Mouse (Mus musculus) ES-E14 (cell line): ENCODE measurements at regions not wholly inside any gene's neighbourhood (a gene's known extent, or its start where the extent isn't known, plus 50 kb on each side); places are given as distances from the start of the nearest gene placed in this dataset.

ENCODE experiments used
- DNase-seq: peaks from one replicate; pipeline ENCODE4 v3.0.0-alpha.2; 2013; ENCODE audit warnings: low read depth, low spot score
- H3K27ac ChIP-seq: 2 replicates; pipeline ENCODE4 v1.5.1; 2012; ENCODE audit warnings: low read depth, mild to moderate bottlenecking, low read length, moderate library complexity, mixed read lengths; ENCODE audit not compliant: poor library complexity, insufficient read depth, severe bottlenecking
- H3K36me3 ChIP-seq: 2 replicates; pipeline ENCODE4 v1.6.1; 2012; ENCODE audit warnings: mild to moderate bottlenecking, low read length, moderate library complexity, mixed read lengths; ENCODE audit not compliant: control insufficient read depth, poor library complexity, insufficient read depth, severe bottlenecking
- H3K4me1 ChIP-seq, 2 experiments: fragments of 150-350 bp in 1 of 2; sonication (generic) in 1 of 2; 2 replicates each; pipeline ENCODE4 v1.6.1; 2012; ENCODE audit warnings: low read length in 2 of 2, mild to moderate bottlenecking in 1 of 2, mixed read lengths in 1 of 2; ENCODE audit not compliant: control insufficient read depth in 2 of 2, insufficient read depth in 2 of 2, poor library complexity in 1 of 2
- H3K4me3 ChIP-seq, 2 experiments: fragments of 150-350 bp in 1 of 2; sonication (generic) in 1 of 2; 2 replicates each; pipeline ENCODE4 v1.5.1; 2012; ENCODE audit warnings: low read length in 2 of 2, low read depth in 1 of 2, mild to moderate bottlenecking in 1 of 2, mixed read lengths in 1 of 2; ENCODE audit not compliant: insufficient read depth in 1 of 2, poor library complexity in 1 of 2, severe bottlenecking in 1 of 2
- H3K9ac ChIP-seq: 2 replicates; pipeline ENCODE4 v1.6.1; 2012; ENCODE audit warnings: low read depth, mild to moderate bottlenecking, low read length, mixed read lengths; ENCODE audit not compliant: poor library complexity, insufficient read depth, severe bottlenecking
- H3K9me3 ChIP-seq: fragments of 150-350 bp; sonication (generic); 2 replicates; pipeline ENCODE4 v1.6.1; 2012; ENCODE audit warnings: low read depth, mild to moderate bottlenecking, low read length; ENCODE audit not compliant: control insufficient read depth, insufficient read depth
- CHD2 ChIP-seq: IDR thresholded peaks from 2 replicates; pipeline ENCODE4 v1.6.1; 2014; ENCODE audit warnings: mild to moderate bottlenecking, low read depth, low read length, inconsistent platforms
- HCFC1 ChIP-seq: IDR thresholded peaks from 2 replicates; pipeline ENCODE4 v1.6.1; 2012; ENCODE audit warnings: low read length, inconsistent platforms, borderline replicate concordance; ENCODE audit not compliant: insufficient read depth
- MAFK ChIP-seq: IDR thresholded peaks from 2 replicates; pipeline ENCODE4 v1.6.1; 2014; ENCODE audit warnings: mild to moderate bottlenecking, low read depth, low read length, inconsistent platforms; ENCODE audit not compliant: insufficient read depth
- ZC3H11A ChIP-seq: IDR thresholded peaks from 2 replicates; pipeline ENCODE4 v1.6.1; 2012; ENCODE audit warnings: low read depth, mild to moderate bottlenecking, inconsistent platforms, low read length, borderline replicate concordance
- ZNF384 ChIP-seq: IDR thresholded peaks from 2 replicates; pipeline ENCODE4 v1.6.1; 2012; ENCODE audit warnings: low read depth, low read length, inconsistent platforms
- in situ Hi-C, 2 experiments: fragments of 600-800 bp; cut with MboI; formaldehyde crosslinking; loops; one replicate each; pipeline ENCODE4 v1.15.1; 2025; ENCODE audit warnings: low sequenced_read_pairs in 2 of 2, inconsistent platforms in 1 of 2; ENCODE audit not compliant: unreplicated experiment in 2 of 2

GRCm38 (mm10) chr1:166795613-166796012 is 114.0 kb upstream of the Fmo9 start:
- Histone ChIP-seq H3K4me1 (no peaks in the 10 kb centered on the region), H3K27ac (no peak overlapping the region), H3K4me3 (no peak overlapping the region), H3K9ac (no peak overlapping the region), H3K9me3 (no peaks in the 10 kb centered on the region), H3K36me3 (no peaks in the 10 kb centered on the region)
- no peak for DNase-seq
- in situ Hi-C loops: no loop called here
- TF ChIP-seq MAFK (no peak), ZC3H11A (no peak), HCFC1 (no peak), ZNF384 (no peak), CHD2 (no peak)

DNA sequence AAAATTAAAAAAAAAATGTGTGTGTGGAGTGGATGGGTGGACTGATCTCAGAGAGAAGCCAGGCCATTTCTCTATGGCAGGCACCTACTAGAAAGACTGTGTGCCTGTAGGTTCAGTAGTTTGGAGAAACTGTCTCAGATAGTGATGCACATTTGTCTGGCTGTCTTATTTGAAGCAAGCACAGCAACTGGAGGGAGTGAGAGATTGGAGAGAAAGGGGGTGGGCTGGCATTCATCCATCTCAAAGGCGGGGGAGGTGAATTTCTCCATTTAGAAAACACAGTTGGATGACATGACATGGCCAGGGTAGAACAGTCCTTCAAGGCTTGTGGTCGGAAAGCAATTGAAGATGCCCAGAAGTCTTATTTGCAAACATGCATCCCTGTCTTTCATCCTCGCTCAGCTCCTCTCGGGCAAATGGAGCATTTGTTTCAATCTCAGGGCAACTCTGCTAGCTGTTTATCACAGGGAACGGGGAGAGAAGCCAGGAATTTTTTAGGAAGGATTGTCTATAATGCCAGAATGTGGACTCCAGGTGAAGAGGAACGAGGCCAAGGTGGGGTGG is 114.8 kb upstream of the Fmo9 start:
- in situ Hi-C loops: no loop called here
- H3K9ac ChIP-seq: no peak overlapping the region
- TF ChIP-seq ZNF384 (no peak), HCFC1 (no peak), CHD2 (no peak), ZC3H11A (no peak), MAFK (no peak)
- no peak for DNase-seq
- H3K36me3 ChIP-seq: no peaks in the 10 kb centered on the region
- no peaks in the 10 kb centered on the region for H3K4me1 ChIP-seq
- no peak overlapping the region for H3K4me3 ChIP-seq
- H3K27ac ChIP-seq: no peak overlapping the region
- H3K9me3 ChIP-seq: no peaks in the 10 kb centered on the region

GRCm38 (mm10) chr1:166796931-166797330 is 115.3 kb upstream of the Fmo9 start:
- Histone ChIP-seq H3K4me3 (no peak overlapping the region), H3K27ac (no peak overlapping the region), H3K36me3 (no peaks in the 10 kb centered on the region), H3K4me1 (no peaks in the 10 kb centered on the region), H3K9me3 (no peaks in the 10 kb centered on the region), H3K9ac (no peak overlapping the region)
- no peak for DNase-seq
- TF ChIP-seq MAFK: no peak
- TF ChIP-seq CHD2: no peak
- TF ChIP-seq ZC3H11A: no peak
- in situ Hi-C loops: no loop called here

- no peak overlapping the region for H3K4me3 ChIP-seq
- in situ Hi-C loops: no loop called here
- H3K9ac ChIP-seq: no peak overlapping the region
- H3K27ac ChIP-seq: no peak overlapping the region
- H3K4me1 ChIP-seq: no peaks in the 10 kb centered on the region
- no peaks in the 10 kb centered on the region for H3K9me3 ChIP-seq
- no peak for DNase-seq
- no peaks in the 10 kb centered on the region for H3K36me3 ChIP-seq
- TF ChIP-seq CHD2 (no peak), HCFC1 (no peak), ZNF384 (no peak), MAFK (no peak), ZC3H11A (no peak)
These were observed 119.4 kb upstream of the Fmo9 start for GRCm38 (mm10) chr1:166800953-166801603.

DNA sequence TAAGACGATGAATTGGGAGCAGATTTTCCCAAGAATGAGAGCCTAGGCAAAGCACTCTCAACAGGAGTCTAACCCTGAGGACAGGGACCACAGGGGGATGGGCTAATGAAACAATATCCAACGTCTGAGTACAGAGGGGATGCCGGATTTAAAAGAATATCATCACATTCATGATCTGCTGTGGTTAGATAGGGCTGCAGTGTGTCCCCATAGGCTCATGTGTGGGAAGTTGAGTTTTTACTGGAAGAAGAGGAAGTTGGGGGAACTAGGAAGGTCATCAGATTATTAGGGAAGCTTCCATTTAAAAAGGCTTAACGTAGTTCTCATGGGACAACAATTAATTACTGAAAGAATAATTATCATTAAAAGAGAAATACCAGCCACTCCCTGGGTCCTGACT is 120.3 kb upstream of the Fmo9 start:
- no peak overlapping the region for H3K4me3 ChIP-seq
- H3K36me3 ChIP-seq: no peaks in the 10 kb centered on the region
- no peak overlapping the region for H3K9ac ChIP-seq
- in situ Hi-C loops: no loop called here
- DNase-seq: no peak
- H3K27ac ChIP-seq: no peak overlapping the region
- H3K9me3 ChIP-seq: no peaks in the 10 kb centered on the region
- no peaks in the 10 kb centered on the region for H3K4me1 ChIP-seq
- TF ChIP-seq ZNF384: no peak
- no peak for TF ChIP-seq MAFK
- TF ChIP-seq ZC3H11A: no peak
- TF ChIP-seq CHD2: no peak
- TF ChIP-seq HCFC1: no peak
